Mouse (Mus musculus) neural tube, embryonic 15.5 days (tissue): Measurements from ENCODE around the gene Gm15262. TPM values are rescaled to one million over a fixed set of nuclear protein-coding genes. Genes with fewer than 3 reads are reported as not detected.

Experiments used
- polyA plus RNA-seq: library from polyadenylated mRNA; unstranded; fragments of >200 nt; fragmentation: Nextera tagmentation; extraction: Ambion mirVana; gene quantifications from 2 replicates; pipeline ENCODE4 v1.2.1, GENCODE M21; 2015

The Gm15262 gene
- polyA plus RNA-seq, 1 experiment from 2014 or later: not detected

Other genes starting within 250 kb of the Gm15262 start
- 2.4 and 2.5 TPM in 2 replicates for gene Scml2, start 170.3 kb upstream of the Gm15262 start, polyA plus RNA-seq